Mouse (Mus musculus): ENCODE results near the gene Glb1l2.

Gene Glb1l2

GRCm38 (mm10) chr9:26728556-26728955, 77.7 kb downstream of the Glb1l2 start:
- DNase-seq (ENCODE audit: low spot score): no peak

GRCm38 (mm10) chr9:26727445-26727844, 78.8 kb downstream of the Glb1l2 start:
- no peak for DNase-seq (ENCODE audit: low spot score)

GRCm38 (mm10) chr9:26725709-26726108, 80.6 kb downstream of the Glb1l2 start:
- no peak for DNase-seq (ENCODE audit: low spot score)

- no peak for DNase-seq (ENCODE audit: low spot score)
Measured at GRCm38 (mm10) chr9:26721771-26722170, 84.5 kb downstream of the Glb1l2 start.

GRCm38 (mm10) chr9:26718388-26718787, 87.9 kb downstream of the Glb1l2 start:
- no peak for DNase-seq (ENCODE audit: low spot score)

Data from testis, postnatal 14 days (tissue).